Mouse (Mus musculus) MEL (cell line): ENCODE results near the gene Bloc1s4.

Experiments used
- CHD1 ChIP-seq: IDR thresholded peaks from 2 replicates; pipeline ENCODE4 v1.6.1; 2012; ENCODE audit warnings: low read depth, mild to moderate bottlenecking, inconsistent platforms, low read length, improper control_type of control experiment
- CTCF ChIP-seq, 3 experiments: IDR thresholded peaks in 2 of 3; conservative IDR thresholded peaks in 1 of 3; 2 replicates each; pipeline ENCODE4 v1.5.1; 2011 to 2012; ENCODE audit warnings: low read length in 3 of 3, low read depth in 2 of 3, mild to moderate bottlenecking in 2 of 3, improper control_type of control experiment in 1 of 3, inconsistent platforms in 1 of 3, mixed read lengths in 1 of 3, moderate library complexity in 1 of 3; ENCODE audit not compliant: control insufficient read depth in 1 of 3, insufficient read depth in 1 of 3, poor library complexity in 1 of 3, severe bottlenecking in 1 of 3
- POLR2A ChIP-seq, 2 experiments: IDR thresholded peaks; 2 replicates each; pipeline ENCODE4 v1.6.1; 2011 to 2012; ENCODE audit warnings: low read length in 2 of 2, mild to moderate bottlenecking in 2 of 2, control low read depth in 1 of 2, improper control_type of control experiment in 1 of 2, low read depth in 1 of 2, moderate library complexity in 1 of 2; ENCODE audit not compliant: control insufficient read depth in 1 of 2, insufficient read depth in 1 of 2, poor library complexity in 1 of 2
- RCOR1 ChIP-seq: IDR thresholded peaks from 2 replicates; pipeline ENCODE4 v1.6.1; 2012; ENCODE audit warnings: low read depth, mild to moderate bottlenecking, inconsistent platforms, low read length, improper control_type of control experiment
- SMC3 ChIP-seq: IDR thresholded peaks from 2 replicates; pipeline ENCODE4 v1.6.1; 2011; ENCODE audit warnings: low read depth, low read length, improper control_type of control experiment
- TAL1 ChIP-seq: IDR thresholded peaks from 2 replicates; pipeline ENCODE4 v1.6.1; 2012; ENCODE audit warnings: mild to moderate bottlenecking, inconsistent platforms, low read length, moderate library complexity, mixed read lengths
- TBP ChIP-seq: IDR thresholded peaks from 2 replicates; pipeline ENCODE4 v1.8.0; 2011; ENCODE audit warnings: low read depth, low read length, improper control_type of control experiment

DNA sequence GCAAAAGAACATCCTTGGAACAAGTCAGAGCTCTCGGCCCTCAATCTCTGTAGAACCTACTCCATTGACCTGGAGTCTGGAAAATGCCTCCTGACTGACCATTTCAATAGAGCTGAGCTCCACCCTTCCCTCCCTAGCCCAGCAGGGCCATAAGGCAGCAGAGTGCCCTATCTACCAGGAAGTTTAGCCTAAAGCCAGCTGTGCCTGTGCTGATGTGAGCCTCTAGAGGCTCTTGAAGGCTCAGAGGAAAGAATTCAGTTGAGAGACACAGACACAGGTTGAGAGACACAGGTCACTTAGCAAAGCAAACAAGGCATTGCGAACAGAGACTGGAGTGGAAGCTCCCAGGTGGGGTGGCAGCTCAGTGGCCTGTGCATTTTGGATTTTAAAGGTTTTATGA is 26.9 kb upstream of the Bloc1s4 start:
- TF ChIP-seq TAL1 (no peak), TBP (no peak), CTCF (IDR thresholded peaks at IDR 0.05 in 2 of 3, conservative IDR thresholded peaks at IDR 0.05 in 1 of 3; ENCODE audit: control insufficient read depth in 1 of 3, insufficient read depth in 1 of 3, low read depth in 2 of 3, low read length in 3 of 3, poor library complexity in 1 of 3, severe bottlenecking in 1 of 3) (no peak), SMC3 (no peak), POLR2A (IDR thresholded peaks at IDR 0.05; ENCODE audit: control insufficient read depth in 1 of 2, insufficient read depth in 1 of 2, low read depth in 1 of 2, low read length in 2 of 2, poor library complexity in 1 of 2) (no peak), RCOR1 (no peak), CHD1 (no peak)
